Mouse (Mus musculus) forebrain, postnatal 0 days (tissue): ENCODE measurements around the gene Pimreg. TPM values are rescaled to one million over a fixed set of nuclear protein-coding genes. Genes with fewer than 3 reads are reported as not detected.

Source experiments
- ATAC-seq: fragments of 200-750 bp; cut with Nextera tagmentation; 2 replicates; pipeline ENCODE4 v1.8.0; 2017; ENCODE audit warnings: mild to moderate bottlenecking, moderate library complexity
- DNase-seq: peaks from one replicate; pipeline ENCODE4 v3.0.0-alpha.2; 2015
- H3K27ac ChIP-seq: fragments of 300-500 bp; sonication (generic); 2 replicates; pipeline ENCODE4 v1.5.1; 2014; ENCODE audit warnings: low read depth, mild to moderate bottlenecking, antibody characterized with exemption, low read length, moderate library complexity, mixed read lengths
- H3K27me3 ChIP-seq: fragments of 300-500 bp; sonication (generic); 2 replicates; pipeline ENCODE4 v1.6.1; 2014; ENCODE audit warnings: mild to moderate bottlenecking, low read length, mixed read lengths; ENCODE audit not compliant: insufficient read depth
- H3K36me3 ChIP-seq: fragments of 300-500 bp; sonication (generic); 2 replicates; pipeline ENCODE4 v1.6.1; 2014; ENCODE audit warnings: mild to moderate bottlenecking, moderate library complexity; ENCODE audit not compliant: insufficient read depth
- H3K4me1 ChIP-seq: fragments of 300-500 bp; sonication (generic); 2 replicates; pipeline ENCODE4 v1.6.1; 2014; ENCODE audit warnings: antibody characterized with exemption; ENCODE audit not compliant: insufficient read depth
- H3K4me2 ChIP-seq: fragments of 300-500 bp; sonication (generic); 2 replicates; pipeline ENCODE4 v1.6.1; 2014; ENCODE audit warnings: low read depth, mild to moderate bottlenecking, moderate library complexity
- H3K4me3 ChIP-seq: fragments of 300-500 bp; sonication (generic); 2 replicates; pipeline ENCODE4 v1.5.1; 2014; ENCODE audit warnings: low read depth, low read length, mixed read lengths
- H3K9ac ChIP-seq: fragments of 300-500 bp; sonication (generic); 2 replicates; pipeline ENCODE4 v1.6.1; 2014; ENCODE audit warnings: mild to moderate bottlenecking
- H3K9me3 ChIP-seq: fragments of 300-500 bp; sonication (generic); 2 replicates; pipeline ENCODE4 v1.6.1; 2016; ENCODE audit warnings: low read length
- CTCF ChIP-seq: sonication (generic); IDR thresholded peaks from 2 replicates; pipeline ENCODE4 v1.5.1; 2016; ENCODE audit warnings: antibody characterized with exemption, control low read depth, low read depth
- WGBS: fragments of 180-500 bp; shearing (Covaris S2); extraction: QIAGEN DNeasy Blood & Tissue Kit; methylation state at CpG from one replicate; pipeline ENCODE4 v1.1.7; 2014; 5-methylcytosine and 5-hydroxymethylcytosine counted together
- polyA plus RNA-seq: library from polyadenylated mRNA; unstranded; fragments of >200 nt; fragmentation: Nextera tagmentation; extraction: Ambion mirVana; gene quantifications from 2 replicates; pipeline ENCODE4 v1.2.1, GENCODE M21; 2015
- total RNA-seq: library from RNA; depleted of rRNA; stranded (reverse); fragments of >200 nt; gene quantifications from 2 replicates; pipeline ENCODE4 v1.2.3, GENCODE M21; 2014

The Pimreg gene
- total and polyA plus RNA-seq, 2 experiments from 2014 or later, result 14.9 to 20.6 TPM

GRCm38 (mm10) chr11:72074230-72074629, 32.4 kb downstream of the Pimreg start:
- WGBS, result 81% methylated on average over 13 of the region's 13 CpGs
- no peaks in the 10 kb centered on the region for H3K4me1 ChIP-seq
- H3K27ac ChIP-seq, result no peak overlapping the region
- no peak overlapping the region for H3K9ac ChIP-seq
- no peaks in the 10 kb centered on the region for H3K9me3 ChIP-seq
- H3K4me2 ChIP-seq, result no peak overlapping the region
- no peaks in the 10 kb centered on the region; the same call in 1 of the 2 replicates for H3K36me3 ChIP-seq
- ATAC-seq (no peak), DNase-seq (no peak)
- no peaks in the 10 kb centered on the region for H3K27me3 ChIP-seq
- no peak for TF ChIP-seq CTCF
- H3K4me3 ChIP-seq, result no peak overlapping the region

GRCm38 (mm10) chr11:72078056-72078455, 36.2 kb downstream of the Pimreg start:
- no peak overlapping the region for H3K9ac ChIP-seq
- H3K27me3 ChIP-seq, result no peaks in the 10 kb centered on the region
- H3K4me2 ChIP-seq, result no peak overlapping the region
- no peaks in the 10 kb centered on the region for H3K4me1 ChIP-seq
- WGBS, result 32% methylated on average over 3 of the region's 3 CpGs
- DNase-seq (peak; percentile 22), ATAC-seq (no peak)
- H3K36me3 ChIP-seq, result no peaks in the 10 kb centered on the region; the same call in 1 of the 2 replicates
- no peak overlapping the region for H3K27ac ChIP-seq
- H3K4me3 ChIP-seq, result no peak overlapping the region
- H3K9me3 ChIP-seq, result no peaks in the 10 kb centered on the region
- TF ChIP-seq CTCF, result no peak

GRCm38 (mm10) chr11:72078647-72079046, 36.8 kb downstream of the Pimreg start:
- no peak overlapping the region for H3K4me3 ChIP-seq
- 15% methylated on average over 4 of the region's 4 CpGs for WGBS
- H3K27me3 ChIP-seq, result no peaks in the 10 kb centered on the region
- H3K36me3 ChIP-seq, result no peaks in the 10 kb centered on the region; the same call in 1 of the 2 replicates
- no peak for TF ChIP-seq CTCF
- H3K4me1 ChIP-seq, result no peaks in the 10 kb centered on the region
- ATAC-seq, result peak; percentile 69
- H3K4me2 ChIP-seq, result no peak overlapping the region
- H3K9me3 ChIP-seq, result no peaks in the 10 kb centered on the region
- no peak overlapping the region for H3K9ac ChIP-seq
- DNase-seq, result peak; percentile 55
- no peak overlapping the region for H3K27ac ChIP-seq

GRCm38 (mm10) chr11:72080461-72080860, 38.6 kb downstream of the Pimreg start:
- Histone ChIP-seq H3K27me3 (no peaks in the 10 kb centered on the region), H3K27ac (no peak overlapping the region), H3K36me3 (no peaks in the 10 kb centered on the region), H3K4me1 (0 out of 2 replicates have a peak, but pooled peaks cover 3% of the 10 kb centered on the region), H3K9me3 (no peaks in the 10 kb centered on the region), H3K9ac (no peak overlapping the region), H3K4me3 (no peak overlapping the region), H3K4me2 (no peak overlapping the region)
- no peak for TF ChIP-seq CTCF
- DNase-seq (no peak), ATAC-seq (peak; percentile 43; the same call in 1 of the 2 replicates)
- 53% methylated on average over 6 of the region's 6 CpGs for WGBS

- H3K4me2 ChIP-seq, result no peak overlapping the region
- WGBS, result 95% methylated on average over 4 of the region's 4 CpGs
- H3K9ac ChIP-seq, result no peak overlapping the region
- no peaks in the 10 kb centered on the region for H3K36me3 ChIP-seq
- no peaks in the 10 kb centered on the region for H3K27me3 ChIP-seq
- peaks cover 18% of the 10 kb centered on the region for H3K4me1 ChIP-seq
- DNase-seq, result no peak
- H3K27ac ChIP-seq, result no peak overlapping the region
- TF ChIP-seq CTCF, result no peak
- no peak overlapping the region for H3K4me3 ChIP-seq
- no peak for ATAC-seq
- no peaks in the 10 kb centered on the region for H3K9me3 ChIP-seq
Observed at GRCm38 (mm10) chr11:72082601-72083000, 40.8 kb downstream of the Pimreg start.

GRCm38 (mm10) chr11:72084337-72084736, 42.5 kb downstream of the Pimreg start:
- no peak overlapping the region for H3K9ac ChIP-seq
- H3K4me3 ChIP-seq, result no peak overlapping the region
- no peaks in the 10 kb centered on the region for H3K27me3 ChIP-seq
- ATAC-seq (no peak), DNase-seq (no peak)
- H3K27ac ChIP-seq, result no peak overlapping the region
- H3K4me1 ChIP-seq, result peaks cover 18% of the 10 kb centered on the region
- WGBS, result 85% methylated on average over 15 of the region's 15 CpGs
- no peak for TF ChIP-seq CTCF
- no peak overlapping the region for H3K4me2 ChIP-seq
- no peaks in the 10 kb centered on the region for H3K36me3 ChIP-seq
- H3K9me3 ChIP-seq, result no peaks in the 10 kb centered on the region

- Histone ChIP-seq H3K4me1 (peaks cover 18% of the 10 kb centered on the region), H3K4me3 (no peak overlapping the region), H3K27me3 (no peaks in the 10 kb centered on the region), H3K36me3 (no peaks in the 10 kb centered on the region), H3K4me2 (no peak overlapping the region), H3K9me3 (no peaks in the 10 kb centered on the region), H3K27ac (peak overlapping the region; percentile 79), H3K9ac (no peak overlapping the region)
- DNase-seq (peak; percentile 86), ATAC-seq (peak; percentile 93)
- WGBS, result 8% methylated on average over 11 of the region's 11 CpGs
- peak; percentile 11 for TF ChIP-seq CTCF
Observed at GRCm38 (mm10) chr11:72086251-72087046, 44.6 kb downstream of the Pimreg start.
